Mouse (Mus musculus) bone marrow macrophage, adult 2 months (primary cell): ENCODE data around the gene Eri3. TPM values are rescaled to one million over a fixed set of nuclear protein-coding genes. Genes with fewer than 3 reads are reported as not detected.

Experiments used
- H3K27ac ChIP-seq: 2 replicates; pipeline ENCODE4 v1.5.1; 2012; ENCODE audit warnings: low read depth, low read length; ENCODE audit not compliant: insufficient read depth
- H3K4me1 ChIP-seq: 2 replicates; pipeline ENCODE4 v1.6.1; 2012; ENCODE audit warnings: low read length; ENCODE audit not compliant: control insufficient read depth, insufficient read depth
- H3K4me3 ChIP-seq: 2 replicates; pipeline ENCODE4 v1.5.1; 2012; ENCODE audit warnings: mild to moderate bottlenecking, low read length, moderate library complexity; ENCODE audit not compliant: insufficient read depth
- CTCF ChIP-seq: IDR thresholded peaks from 2 replicates; pipeline ENCODE4 v1.5.1; 2012; ENCODE audit warnings: low read depth, mild to moderate bottlenecking, low read length, moderate library complexity
- POLR2A ChIP-seq: IDR thresholded peaks from 2 replicates; pipeline ENCODE4 v1.6.1; 2012; ENCODE audit warnings: mild to moderate bottlenecking, low read depth, low read length, borderline replicate concordance
- polyA plus RNA-seq: library from polyadenylated mRNA; stranded (reverse); fragments of >200 nt; gene quantifications from 2 replicates; pipeline ENCODE4 v1.2.4, GENCODE M21; 2012; ENCODE audit not compliant: missing spikeins, insufficient read depth, insufficient read length

The Eri3 gene
- polyA plus RNA-seq, 1 experiment, result 50.9 TPM

DNA sequence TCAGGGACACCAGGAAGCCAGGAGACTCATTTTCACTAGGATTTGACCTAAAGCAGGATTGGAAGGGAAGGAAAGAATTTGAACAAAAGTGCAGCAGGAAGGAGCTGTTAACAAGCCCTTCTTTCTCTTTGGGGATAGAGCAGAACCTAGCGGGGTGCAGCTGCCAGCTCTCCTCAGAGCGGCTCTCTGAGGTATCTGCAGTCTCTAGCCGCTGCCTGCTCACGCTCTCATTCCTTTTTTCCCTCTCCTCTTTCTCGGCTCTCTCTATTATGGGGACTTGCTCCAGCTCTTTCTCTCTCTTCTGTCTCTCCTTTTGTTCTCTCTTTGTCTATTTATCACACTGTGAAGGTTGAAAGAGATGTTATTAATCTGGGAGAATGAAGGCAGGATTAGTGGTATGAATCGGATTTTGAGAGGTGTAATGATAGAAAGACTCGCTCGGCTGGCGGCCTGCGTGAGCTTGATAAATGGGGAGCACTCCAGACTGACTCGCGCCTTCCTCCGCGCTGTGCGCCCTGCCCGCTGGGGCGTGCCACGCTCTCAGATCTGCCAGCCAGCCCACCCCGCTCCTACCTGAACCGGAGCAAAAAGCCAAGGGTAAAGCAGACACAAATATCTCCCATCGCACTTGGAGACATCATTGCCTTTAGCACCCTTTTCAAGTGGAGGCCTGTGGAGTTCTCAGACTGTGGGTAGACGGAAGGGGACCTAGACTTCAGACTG lies 86.9 kb downstream of the Eri3 start:
- Histone ChIP-seq H3K4me3 (no peak overlapping the region), H3K27ac (no peak overlapping the region), H3K4me1 (0 out of 2 replicates have a peak, but pooled peaks cover 5% of the 10 kb centered on the region)
- TF ChIP-seq CTCF (no peak), POLR2A (no peak)

DNA sequence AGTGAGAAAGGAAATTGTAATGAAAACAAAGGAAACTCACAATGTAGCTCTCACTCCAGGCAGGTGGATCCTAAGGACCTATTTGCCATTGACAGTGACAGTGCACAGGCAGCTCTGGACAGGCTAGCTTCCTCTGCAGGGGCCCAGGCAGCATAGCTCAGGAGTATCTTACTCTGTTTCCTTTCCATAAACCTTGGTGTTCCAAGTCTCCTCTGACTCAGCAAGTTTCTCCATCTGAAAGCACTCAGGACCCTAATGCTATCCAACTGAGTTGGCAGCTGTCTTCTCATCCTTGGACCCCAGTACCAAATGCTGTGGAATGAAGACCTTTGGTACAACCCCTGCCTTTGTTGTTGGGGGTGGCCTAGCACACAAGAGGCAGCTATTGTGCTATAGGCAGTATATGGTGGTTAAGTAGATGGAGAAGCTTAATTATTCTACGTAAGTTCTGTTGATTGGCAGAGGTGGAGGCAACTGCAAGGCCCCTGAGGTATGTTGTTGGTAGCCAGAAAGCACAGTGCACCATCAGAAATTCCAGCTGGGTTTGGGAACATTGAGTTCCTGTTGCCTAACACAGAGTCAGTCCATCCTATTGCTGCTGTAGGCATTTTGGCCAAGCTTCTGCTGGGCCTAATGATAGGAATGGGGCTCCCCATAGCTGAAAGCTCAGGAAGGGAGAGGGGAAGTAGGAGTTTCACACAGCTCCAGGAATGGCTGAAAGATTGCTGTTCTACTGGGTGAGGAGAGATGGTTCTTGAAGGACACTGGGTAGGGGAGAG lies 90.9 kb downstream of the Eri3 start:
- Histone ChIP-seq H3K27ac (no peak overlapping the region), H3K4me3 (no peak overlapping the region), H3K4me1 (0 out of 2 replicates have a peak, but pooled peaks cover 5% of the 10 kb centered on the region)
- no peak for TF ChIP-seq POLR2A
- TF ChIP-seq CTCF, result no peak

DNA sequence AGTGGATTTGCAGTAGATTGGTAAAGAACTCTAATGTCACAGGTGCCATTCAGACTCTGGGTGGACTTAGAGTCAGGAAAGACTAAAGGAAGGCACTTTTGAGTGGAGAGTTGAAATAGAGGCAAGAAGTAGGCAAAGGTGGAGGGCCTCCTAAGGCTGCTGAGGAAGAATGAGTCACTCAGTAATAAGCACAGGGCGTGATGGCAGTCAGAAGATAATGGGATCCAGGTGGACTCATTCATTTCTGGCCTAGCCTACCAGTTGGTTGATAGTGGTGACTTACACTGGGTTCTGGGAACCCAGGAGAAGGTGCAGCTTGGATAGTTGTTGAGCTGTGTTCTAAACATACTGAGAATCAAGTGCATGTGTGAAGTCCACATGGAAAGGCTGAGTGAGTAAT lies 91.6 kb downstream of the Eri3 start:
- Histone ChIP-seq H3K4me1 (0 out of 2 replicates have a peak, but pooled peaks cover 5% of the 10 kb centered on the region), H3K4me3 (no peak overlapping the region), H3K27ac (no peak overlapping the region)
- TF ChIP-seq CTCF (no peak), POLR2A (no peak)

DNA sequence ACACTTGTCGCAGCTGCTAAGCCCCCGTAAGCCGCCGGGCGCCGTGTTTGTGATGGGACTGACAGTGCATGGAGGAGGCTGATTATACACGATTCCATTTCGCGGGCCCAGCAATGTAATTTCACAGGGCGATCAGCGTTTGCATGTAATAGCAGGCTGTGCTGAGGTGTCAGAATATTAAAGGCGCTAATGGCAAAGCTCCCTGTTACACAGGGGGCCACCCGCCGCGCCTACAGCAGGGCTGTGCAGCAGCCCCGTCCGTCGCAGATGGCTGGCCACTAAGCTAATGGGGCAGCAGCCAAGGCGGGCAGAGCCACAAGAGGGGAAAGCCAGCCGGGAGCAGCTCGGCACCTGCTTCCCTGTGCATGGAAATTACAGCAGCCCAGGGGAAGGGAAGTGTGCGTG lies 94.9 kb downstream of the Eri3 start:
- no peak for TF ChIP-seq POLR2A
- TF ChIP-seq CTCF, result no peak
- Histone ChIP-seq H3K4me3 (no peak overlapping the region), H3K27ac (no peak overlapping the region), H3K4me1 (0 out of 2 replicates have a peak, but pooled peaks cover 5% of the 10 kb centered on the region)

DNA sequence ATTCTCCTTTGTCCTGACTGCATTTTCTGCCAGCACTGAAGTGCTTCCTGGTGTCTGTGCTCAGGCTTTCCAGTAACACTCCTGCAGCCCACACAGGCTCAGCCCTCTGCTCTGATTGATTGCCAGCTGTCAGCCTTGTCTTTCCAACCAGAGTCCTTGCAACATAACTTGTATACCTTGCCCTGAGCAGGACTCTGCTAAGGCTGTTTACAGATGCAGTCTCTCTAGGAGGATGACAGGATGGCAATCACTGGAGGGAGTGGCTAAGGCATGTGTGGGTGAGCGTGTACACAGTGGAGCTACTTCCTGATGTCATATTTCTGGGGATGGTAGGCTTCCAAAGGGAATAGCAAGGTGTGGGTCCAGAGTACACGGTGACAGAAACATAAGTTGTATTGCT lies 95.7 kb downstream of the Eri3 start:
- H3K27ac ChIP-seq, result no peak overlapping the region
- TF ChIP-seq CTCF (no peak), POLR2A (no peak)
- H3K4me1 ChIP-seq, result 0 out of 2 replicates have a peak, but pooled peaks cover 4% of the 10 kb centered on the region
- no peak overlapping the region for H3K4me3 ChIP-seq

DNA sequence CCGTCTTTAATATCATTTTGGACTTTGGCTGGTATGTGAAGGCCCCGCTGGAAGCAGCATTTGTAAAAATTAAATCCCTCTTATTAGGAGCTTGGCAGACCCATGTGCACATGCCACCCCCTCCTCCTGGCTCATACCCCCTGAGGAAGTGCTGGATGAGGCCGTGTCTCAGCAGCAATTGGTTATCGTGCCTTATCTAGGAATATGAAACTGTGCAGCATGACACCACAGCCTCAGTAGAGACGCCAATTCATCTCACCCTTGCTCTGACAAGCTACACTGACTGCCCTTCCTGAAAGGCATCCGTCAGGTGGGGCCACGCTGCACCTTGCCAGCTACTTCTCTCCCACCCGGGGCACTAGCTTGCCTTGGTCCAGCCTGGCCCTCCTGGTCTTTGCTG lies 96.3 kb downstream of the Eri3 start:
- no peaks in the 10 kb centered on the region for H3K4me1 ChIP-seq
- no peak overlapping the region for H3K4me3 ChIP-seq

DNA sequence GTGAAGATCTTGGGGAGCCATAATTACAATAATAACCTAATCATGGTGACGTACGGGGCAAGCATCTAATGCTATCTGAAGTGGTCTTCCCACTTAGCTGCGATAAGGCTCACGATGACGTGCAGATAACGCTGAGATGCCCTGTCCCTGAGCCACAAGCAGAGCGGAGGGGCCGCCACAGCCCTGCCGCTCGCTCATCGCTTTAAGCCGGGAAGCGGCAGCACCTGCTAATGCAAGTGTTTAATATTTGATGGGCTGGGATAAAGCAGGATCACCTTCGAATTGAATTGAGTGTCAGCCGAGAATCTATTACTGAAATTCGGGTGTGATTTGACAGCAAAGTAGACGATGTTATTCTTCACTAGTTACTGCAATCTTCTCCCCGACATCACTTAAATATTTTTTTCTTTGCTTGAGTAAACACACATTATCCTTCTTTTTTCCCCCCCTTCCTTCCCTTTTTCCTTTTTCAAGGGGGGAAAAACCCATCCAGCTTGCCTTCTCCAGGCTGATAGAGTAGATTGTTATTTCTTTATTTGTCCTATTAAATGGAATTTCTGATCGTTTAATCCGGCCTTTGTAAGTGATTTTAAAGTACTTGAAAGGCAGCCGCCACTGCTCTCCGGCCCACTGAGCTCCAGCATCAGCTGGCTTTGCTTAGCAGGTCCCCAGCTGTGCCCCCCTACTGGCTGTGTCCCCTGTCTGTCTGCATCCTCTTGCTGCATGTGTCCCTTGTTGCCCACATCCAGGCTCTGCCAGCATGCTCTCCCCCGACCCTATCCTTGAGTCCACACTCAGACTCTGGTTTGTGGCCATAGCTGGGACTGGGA lies 97.0 kb downstream of the Eri3 start:
- no peaks in the 10 kb centered on the region for H3K4me1 ChIP-seq
- no peak for TF ChIP-seq CTCF
- TF ChIP-seq POLR2A, result no peak
- H3K27ac ChIP-seq, result no peak overlapping the region
- no peak overlapping the region for H3K4me3 ChIP-seq

More for the DNA sequence above, 96.3 kb downstream of the Eri3 start:
- no peak overlapping the region for H3K27ac ChIP-seq
- TF ChIP-seq CTCF, result no peak
- no peak for TF ChIP-seq POLR2A

DNA sequence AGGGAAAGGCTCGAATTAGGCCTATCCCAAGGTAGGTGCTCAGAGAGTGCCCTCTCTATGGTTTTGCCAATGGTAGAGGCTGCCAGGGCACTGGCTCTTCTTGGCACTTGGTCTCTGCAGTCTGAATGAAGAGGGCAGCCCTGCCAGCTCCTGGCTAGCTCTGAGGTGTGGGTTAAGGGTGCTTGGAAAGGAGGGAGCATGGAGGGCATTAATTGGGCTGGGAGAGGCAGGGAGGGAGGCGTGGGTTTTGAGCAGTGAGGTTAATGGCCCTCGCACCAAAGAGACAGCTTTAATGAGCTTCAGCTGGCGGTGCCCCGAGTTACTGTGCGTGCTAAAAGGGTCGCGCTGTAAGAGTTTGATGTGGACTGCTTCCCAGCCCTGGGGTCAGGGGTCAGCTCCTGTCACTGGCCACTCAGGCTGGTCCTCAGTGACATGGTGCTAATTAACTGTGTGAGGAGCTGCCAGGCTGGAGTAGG lies 101.5 kb downstream of the Eri3 start:
- H3K27ac ChIP-seq, result no peak overlapping the region
- no peaks in the 10 kb centered on the region for H3K4me1 ChIP-seq
- TF ChIP-seq CTCF (no peak), POLR2A (no peak)
- H3K4me3 ChIP-seq, result no peak overlapping the region

DNA sequence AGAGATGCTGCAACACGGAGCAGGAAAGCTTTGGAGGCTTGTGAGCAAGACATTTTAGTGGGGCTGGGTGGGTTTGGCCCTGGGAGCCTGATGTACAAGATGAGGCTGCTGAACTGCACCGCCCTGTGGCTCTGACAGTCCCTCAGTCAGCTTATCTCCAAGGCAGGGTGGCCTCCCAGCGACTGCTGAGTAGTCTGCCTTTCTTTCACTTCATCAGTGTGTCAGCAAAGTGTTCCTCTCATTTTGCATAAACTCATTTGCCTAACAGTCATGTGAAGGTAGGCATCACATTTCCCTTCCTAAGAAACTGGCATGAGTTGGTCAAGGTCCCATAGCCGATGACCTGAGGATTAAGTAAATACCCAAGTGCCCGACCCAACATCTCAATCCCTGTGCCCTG lies 102.6 kb downstream of the Eri3 start:
- H3K4me1 ChIP-seq, result 0 out of 2 replicates have a peak, but pooled peaks cover 4% of the 10 kb centered on the region
- TF ChIP-seq CTCF (no peak), POLR2A (no peak)
- H3K27ac ChIP-seq, result no peak overlapping the region
- no peak overlapping the region for H3K4me3 ChIP-seq
